Mouse (Mus musculus) heart, postnatal 25 days (tissue): ENCODE measurements around the gene Hspa4. TPM values are rescaled to one million over a fixed set of nuclear protein-coding genes. Genes with fewer than 3 reads are reported as not detected.
A peak's percentile ranks its signal among the peaks of the same experiment; 100 is the strongest.
"Not testable (repeated sequence)": the region's sequence is repeated elsewhere in the genome, so short reads cannot be mapped to it uniquely, and the experiment has no call there.

Experiments used
- DNase-seq: peaks from one replicate; pipeline ENCODE4 v3.0.0; 2022; ENCODE audit warnings: low spot score
- intact Hi-C: fragments of 180-260 bp; cut with DNase I; formaldehyde crosslinking; loops from one replicate; pipeline ENCODE4 v1.15.1; 2025
- total RNA-seq, 2 experiments: library from RNA; stranded (reverse); gene quantifications; 2 replicates each; pipeline ENCODE4 v1.2.3; 2021

Gene Hspa4
- 100 to 1,000 TPM; 124 to 135 TPM for total RNA-seq

- peak; percentile 97 for DNase-seq
- intact Hi-C loops = loop anchor here (2.0 kb wide), 1 partner anchor 24 kb away; the partner anchor contains the start of gene Zcchc10
Observed at GRCm38 (mm10) chr11:53300330-53301166, at the start of gene Hspa4. Gene Hspa4, minus strand, starts transcription at chr11:53300457.

- DNase-seq = no peak
- intact Hi-C loops = no loop called here
Observed at GRCm38 (mm10) chr11:53345738-53346137, 45.5 kb upstream of the Hspa4 start.

GRCm38 (mm10) chr11:53345328-53345727 lies 45.1 kb upstream of the Hspa4 start:
- no peak for DNase-seq
- intact Hi-C loops = no loop called here

- DNase-seq = no peak
- intact Hi-C loops = no loop called here
Observed at GRCm38 (mm10) chr11:53342711-53343110, 42.5 kb upstream of the Hspa4 start.

- intact Hi-C loops, DNase-seq: not testable (repeated sequence)
Observed at GRCm38 (mm10) chr11:53341019-53341418, 40.8 kb upstream of the Hspa4 start.

GRCm38 (mm10) chr11:53337684-53338083 lies 37.4 kb upstream of the Hspa4 start:
- no peak for DNase-seq
- intact Hi-C loops = no loop called here

GRCm38 (mm10) chr11:53336924-53337323 lies 36.7 kb upstream of the Hspa4 start:
- intact Hi-C loops = no loop called here
- no peak for DNase-seq

- DNase-seq = no peak
- intact Hi-C loops = no loop called here
Observed at GRCm38 (mm10) chr11:53336182-53336571, 35.9 kb upstream of the Hspa4 start.

- no peak for DNase-seq
- intact Hi-C loops = no loop called here
Observed at GRCm38 (mm10) chr11:53335505-53336181, 35.4 kb upstream of the Hspa4 start.

GRCm38 (mm10) chr11:53332076-53332680 lies 31.9 kb upstream of the Hspa4 start:
- intact Hi-C loops = no loop called here

GRCm38 (mm10) chr11:53331121-53331520 lies 30.9 kb upstream of the Hspa4 start:
- intact Hi-C loops = loop anchor here (2.0 kb wide), 1 partner anchor 18 kb away; no protein-coding TSS in a partner anchor
- DNase-seq = no peak

More at GRCm38 (mm10) chr11:53332076-53332680, 31.9 kb upstream of the Hspa4 start:
- DNase-seq = no peak

GRCm38 (mm10) chr11:53330325-53330724 lies 30.1 kb upstream of the Hspa4 start:
- DNase-seq = no peak
- intact Hi-C loops = loop anchor here (2.0 kb wide), 1 partner anchor 18 kb away; no protein-coding TSS in a partner anchor

- DNase-seq = peak; percentile 75
- intact Hi-C loops = loop anchor here (2.0 kb wide), 1 partner anchor 24 kb away; the partner anchor contains the start of gene Hspa4
Observed at GRCm38 (mm10) chr11:53324512-53324968, 24.3 kb upstream of the Hspa4 start, which contains the start of gene Zcchc10. Gene Zcchc10, plus strand, starts transcription at chr11:53324679.

GRCm38 (mm10) chr11:53319867-53320266 lies 19.6 kb upstream of the Hspa4 start:
- DNase-seq, intact Hi-C loops: not testable (repeated sequence)

- DNase-seq, intact Hi-C loops: not testable (repeated sequence)
Observed at GRCm38 (mm10) chr11:53318568-53318967, 18.3 kb upstream of the Hspa4 start.

GRCm38 (mm10) chr11:53318041-53318440 lies 17.8 kb upstream of the Hspa4 start:
- no peak for DNase-seq
- intact Hi-C loops = no loop called here

- no peak for DNase-seq
- intact Hi-C loops = no loop called here
Observed at GRCm38 (mm10) chr11:53316996-53317395, 16.7 kb upstream of the Hspa4 start.

- DNase-seq = no peak
- intact Hi-C loops = no loop called here
Observed at GRCm38 (mm10) chr11:53314770-53315173, 14.5 kb upstream of the Hspa4 start.

GRCm38 (mm10) chr11:53312823-53313222 lies 12.6 kb upstream of the Hspa4 start:
- intact Hi-C loops, DNase-seq: not testable (repeated sequence)

- no peak for DNase-seq
- intact Hi-C loops = no loop called here
Observed at GRCm38 (mm10) chr11:53311385-53311784, 11.1 kb upstream of the Hspa4 start.
